Mouse (Mus musculus): ENCODE measurements at regions not wholly inside any gene's neighbourhood (a gene's known extent, or its start where the extent isn't known, plus 50 kb on each side); places are given as distances from the start of the nearest gene placed in this dataset.

DNA sequence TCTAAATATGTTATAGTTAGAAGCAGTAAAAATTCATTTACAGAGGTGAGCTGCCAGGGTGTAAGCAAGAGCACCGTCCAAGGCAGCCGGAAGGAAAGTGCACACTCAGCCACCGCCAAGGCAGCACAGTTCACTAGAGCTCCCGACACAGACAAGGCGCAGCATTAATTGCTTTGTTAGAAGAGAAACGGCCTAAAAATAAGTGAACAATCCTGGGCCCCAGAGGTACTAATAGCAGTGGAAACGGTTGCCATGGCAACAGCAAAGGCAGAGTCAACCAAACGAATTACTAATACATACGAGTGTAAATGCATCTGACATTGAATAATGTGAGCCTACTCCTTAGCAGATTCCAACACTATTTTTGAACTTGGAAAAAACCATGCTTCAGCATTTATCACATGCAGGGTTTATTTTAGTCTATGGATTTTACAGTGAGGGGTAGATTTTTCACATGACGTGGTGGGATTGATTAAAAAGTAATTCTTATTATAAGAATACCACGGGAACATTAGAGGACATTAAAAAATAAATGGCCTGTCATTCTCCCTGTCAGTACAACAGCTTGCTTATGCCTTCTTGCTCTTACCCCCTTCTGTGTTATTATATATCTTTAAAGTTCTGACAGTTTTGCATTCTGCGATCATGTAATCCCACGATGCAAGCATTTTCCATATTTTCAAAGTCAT, 62.5 kb downstream of the Cavin4 start:
- Histone ChIP-seq H3K27ac (peak overlapping the region; percentile 86), H3K9me3 (no peaks in the 10 kb centered on the region), H3K36me3 (no peaks in the 10 kb centered on the region), H3K4me1 (replicated peaks) (peaks cover 34% of the 10 kb centered on the region), H3K4me3 (no peak overlapping the region), H3K9ac (0 out of 2 replicates have a peak overlapping the region, but pooled peaks have one; percentile 15), H3K27me3 (no peaks in the 10 kb centered on the region), H3K4me2 (0 out of 2 replicates have a peak overlapping the region, but pooled peaks have one; percentile 27)
- peak; percentile 84 for ATAC-seq (ENCODE audit: low FRiP score)
- WGBS, result 25% methylated on average over 13 of the region's 13 CpGs

DNA sequence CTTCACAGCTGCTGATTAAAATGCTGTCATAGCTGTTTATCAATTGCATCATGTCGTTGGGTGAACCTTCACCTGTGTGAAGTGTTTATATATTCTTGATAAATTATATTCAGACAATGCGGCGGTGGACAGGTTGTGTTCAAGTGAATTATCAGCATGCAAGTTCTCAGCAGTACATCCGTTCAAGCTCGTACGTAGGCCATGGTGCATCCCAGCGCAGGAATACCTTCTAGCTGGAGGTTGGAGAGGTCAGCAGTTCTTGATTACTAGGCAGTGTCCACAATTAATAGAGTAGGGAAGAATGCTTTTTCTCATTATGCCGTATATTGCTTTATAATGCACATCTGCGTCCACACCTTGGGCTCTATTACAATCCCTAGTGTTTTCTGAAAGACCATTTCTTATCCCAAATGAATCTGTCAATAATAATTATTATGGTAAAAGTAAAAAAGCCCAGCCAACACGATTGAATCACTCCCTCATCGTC, 63.1 kb downstream of the Cavin4 start:
- Histone ChIP-seq H3K9ac (no peak overlapping the region), H3K36me3 (no peaks in the 10 kb centered on the region), H3K4me3 (no peak overlapping the region), H3K4me2 (no peak overlapping the region), H3K4me1 (replicated peaks) (peaks cover 34% of the 10 kb centered on the region), H3K9me3 (no peaks in the 10 kb centered on the region), H3K27me3 (no peaks in the 10 kb centered on the region), H3K27ac (peak overlapping the region; percentile 86)
- 44% methylated on average over 11 of the region's 11 CpGs for WGBS
- peak; percentile 57 for ATAC-seq (ENCODE audit: low FRiP score)

DNA sequence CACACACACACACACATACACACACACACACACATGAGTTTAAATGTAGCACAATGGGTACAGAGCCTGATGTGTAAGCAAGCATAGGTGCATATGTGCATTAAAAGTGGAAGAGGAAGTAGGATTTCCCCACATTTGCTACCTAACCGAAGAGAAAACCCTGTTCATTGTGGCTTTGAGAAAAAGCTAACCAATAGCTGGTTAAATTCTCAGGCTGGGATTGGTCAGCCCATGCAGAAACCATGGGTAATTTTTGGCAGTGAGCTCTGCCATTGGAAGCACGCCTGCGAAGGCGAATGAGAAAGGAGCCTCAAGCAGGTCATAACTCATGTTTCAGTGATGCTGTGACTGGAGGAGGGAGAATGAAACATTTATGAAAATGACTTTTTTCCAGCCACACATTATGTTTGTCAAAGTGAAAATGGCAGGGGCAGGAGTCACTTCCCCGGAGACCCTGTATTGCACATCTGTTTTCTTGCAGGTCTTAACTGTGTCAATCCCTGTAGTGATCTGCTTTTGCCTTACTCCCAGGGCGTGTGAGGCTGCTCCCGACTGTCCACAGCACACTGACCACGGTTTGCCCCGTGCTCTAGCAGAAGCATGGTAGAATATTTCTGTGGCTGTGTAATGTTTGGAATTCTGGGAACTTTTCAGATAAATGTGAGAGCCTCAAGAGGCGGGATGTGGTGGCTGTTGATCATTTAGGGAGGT, 71.7 kb downstream of the Cavin4 start:
- Histone ChIP-seq H3K4me3 (no peak overlapping the region), H3K4me2 (no peak overlapping the region), H3K9ac (no peak overlapping the region), H3K9me3 (no peaks in the 10 kb centered on the region), H3K27me3 (no peaks in the 10 kb centered on the region), H3K36me3 (no peaks in the 10 kb centered on the region), H3K4me1 (replicated peaks) (peaks cover 7% of the 10 kb centered on the region), H3K27ac (no peak overlapping the region)
- ATAC-seq (ENCODE audit: low FRiP score), result no peak
- 68% methylated on average over 10 of the region's 10 CpGs for WGBS

DNA sequence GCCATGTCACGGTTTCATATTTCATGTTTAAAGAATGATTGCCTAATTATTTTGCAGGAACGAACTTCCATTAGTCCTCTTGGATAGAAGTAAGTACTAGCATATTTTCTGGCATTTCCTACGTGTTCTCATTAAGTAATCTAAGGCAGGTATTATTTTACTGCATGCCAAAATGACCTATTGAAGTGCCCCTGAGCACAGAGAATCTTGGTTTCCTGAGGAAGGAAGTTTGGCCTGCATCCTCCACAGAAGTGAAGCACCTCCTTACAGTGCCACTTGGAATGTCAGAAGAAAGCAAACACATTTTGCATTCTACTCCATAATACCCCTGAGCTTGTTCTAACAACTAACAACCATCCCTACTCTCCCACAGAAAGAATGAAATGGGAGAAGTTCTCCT, 82.9 kb downstream of the Cavin4 start:
- Histone ChIP-seq H3K9ac (no peak overlapping the region), H3K36me3 (no peaks in the 10 kb centered on the region), H3K4me1 (replicated peaks) (0 out of 2 replicates have a peak, but pooled peaks cover 3% of the 10 kb centered on the region), H3K9me3 (no peaks in the 10 kb centered on the region), H3K4me2 (no peak overlapping the region), H3K27ac (no peak overlapping the region), H3K4me3 (no peak overlapping the region), H3K27me3 (no peaks in the 10 kb centered on the region)
- ATAC-seq (ENCODE audit: low FRiP score), result no peak
- WGBS, result 91% methylated on average over 3 of the region's 3 CpGs

DNA sequence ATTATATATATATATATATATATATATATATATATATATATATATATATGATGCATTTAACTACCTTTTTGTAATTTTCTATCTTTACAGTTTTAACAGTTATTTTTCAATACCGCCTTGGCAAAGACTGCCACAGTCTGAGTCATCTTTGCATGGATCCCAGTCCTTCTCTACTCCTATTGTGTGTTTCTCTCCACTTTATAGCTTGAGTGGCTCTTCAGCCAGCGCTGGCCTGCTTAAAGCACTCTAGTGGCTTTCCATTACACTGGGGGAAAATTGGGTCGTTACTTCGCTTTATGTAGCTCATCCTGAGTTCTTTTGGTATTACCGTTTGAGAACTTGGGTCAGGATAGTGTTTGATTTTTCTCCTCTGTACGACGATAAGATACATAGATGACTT, 86.3 kb downstream of the Cavin4 start:
- WGBS, result 90% methylated on average over 7 of the region's 7 CpGs
- no peak for ATAC-seq (ENCODE audit: low FRiP score)
- H3K4me1 ChIP-seq (replicated peaks), result peaks cover 5% of the 10 kb centered on the region; the same call in 1 of the 2 replicates

DNA sequence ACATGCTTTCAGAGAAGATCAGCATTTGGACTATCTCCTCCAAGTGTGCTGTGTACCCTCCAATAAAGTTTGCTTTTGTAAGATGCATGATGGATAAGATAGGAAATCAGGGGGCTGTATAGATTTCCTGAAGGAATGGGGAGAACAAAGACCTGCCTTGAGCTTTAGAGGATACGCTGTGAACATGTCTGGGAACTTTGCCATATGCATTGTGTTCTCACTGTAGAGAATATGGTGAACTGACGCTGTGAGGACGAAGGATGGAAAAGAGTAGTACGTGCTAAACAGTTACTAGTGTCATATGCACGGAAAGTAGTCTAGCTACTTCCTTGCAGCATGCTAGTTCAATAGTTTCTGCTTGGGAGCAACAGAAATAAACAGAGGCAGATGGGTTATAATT, 86.8 kb downstream of the Cavin4 start:
- WGBS, result 86% methylated on average over 5 of the region's 5 CpGs
- Histone ChIP-seq H3K4me3 (no peak overlapping the region), H3K9ac (no peak overlapping the region), H3K4me1 (replicated peaks) (peaks cover 9% of the 10 kb centered on the region; the same call in 1 of the 2 replicates), H3K4me2 (no peak overlapping the region), H3K36me3 (no peaks in the 10 kb centered on the region), H3K27ac (no peak overlapping the region), H3K27me3 (no peaks in the 10 kb centered on the region), H3K9me3 (no peaks in the 10 kb centered on the region)
- no peak for ATAC-seq (ENCODE audit: low FRiP score)

More for the DNA sequence above, 86.3 kb downstream of the Cavin4 start:
- no peak overlapping the region for H3K9ac ChIP-seq
- H3K4me3 ChIP-seq, result no peak overlapping the region
- no peak overlapping the region for H3K27ac ChIP-seq
- no peaks in the 10 kb centered on the region for H3K36me3 ChIP-seq
- no peaks in the 10 kb centered on the region for H3K27me3 ChIP-seq
- no peak overlapping the region for H3K4me2 ChIP-seq
- H3K9me3 ChIP-seq, result no peaks in the 10 kb centered on the region

DNA sequence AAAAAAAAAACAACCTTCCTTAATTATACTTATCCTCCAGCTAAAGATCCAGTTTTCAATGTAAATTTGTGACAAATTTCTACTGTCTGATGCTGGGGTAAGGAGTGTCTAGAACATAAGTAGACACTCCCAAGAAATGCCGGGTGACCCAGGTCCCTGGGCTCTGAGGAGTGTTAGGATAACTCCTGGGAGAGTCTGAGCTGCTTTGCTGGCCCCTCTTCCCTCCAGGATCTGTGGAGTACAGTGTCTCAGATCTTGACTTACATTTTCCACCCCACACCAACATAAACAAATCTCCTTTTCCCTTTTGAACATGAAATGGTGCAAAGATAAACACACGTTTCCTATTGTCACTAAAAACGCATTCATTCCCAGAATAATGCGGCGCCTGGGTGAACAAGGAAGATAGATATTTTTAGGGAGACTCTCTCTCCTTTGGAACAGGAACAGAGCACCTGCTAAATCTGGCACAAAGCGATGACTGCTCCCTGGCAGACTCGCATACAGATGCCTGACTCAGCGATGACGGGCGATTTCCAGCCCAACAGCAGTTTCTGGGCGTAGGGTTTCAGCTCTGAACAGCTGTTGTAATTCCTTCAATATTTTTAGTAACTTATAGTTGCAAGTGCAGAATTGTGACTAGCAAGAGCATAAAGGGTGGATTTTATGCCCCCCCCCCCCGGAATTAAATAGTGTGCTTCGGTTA, 91.3 kb downstream of the Cavin4 start:
- Histone ChIP-seq H3K36me3 (no peaks in the 10 kb centered on the region), H3K4me3 (no peak overlapping the region), H3K4me2 (no peak overlapping the region), H3K9ac (no peak overlapping the region), H3K27me3 (no peaks in the 10 kb centered on the region), H3K4me1 (replicated peaks) (peaks cover 9% of the 10 kb centered on the region; the same call in 1 of the 2 replicates), H3K27ac (no peak overlapping the region; the same call in 1 of the 2 replicates), H3K9me3 (no peaks in the 10 kb centered on the region)
- ATAC-seq (ENCODE audit: low FRiP score), result peak; percentile 46; the same call in 1 of the 2 replicates
- 63% methylated on average over 13 of the region's 13 CpGs for WGBS

DNA sequence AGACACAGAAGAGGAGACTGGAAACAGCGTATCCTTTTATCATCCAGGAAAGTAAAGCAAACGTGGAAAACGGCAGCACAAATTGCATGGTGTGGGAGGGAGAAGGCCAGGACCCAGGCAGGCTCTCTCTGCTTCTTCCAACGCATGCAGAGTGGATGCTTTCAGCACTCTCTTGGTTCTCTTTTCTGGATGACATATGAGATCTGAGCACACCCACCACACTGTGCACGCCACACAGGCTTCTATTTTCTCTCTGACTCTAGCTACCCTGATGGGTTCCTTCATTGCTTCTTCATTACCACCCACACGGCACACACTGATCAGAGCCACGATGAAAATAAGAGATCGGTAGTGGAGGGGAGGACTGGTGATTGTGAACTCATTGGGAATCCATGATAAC, 97.3 kb downstream of the Cavin4 start:
- ATAC-seq (ENCODE audit: low FRiP score), result no peak
- 78% methylated on average over 8 of the region's 8 CpGs for WGBS
- Histone ChIP-seq H3K27ac (no peak overlapping the region), H3K4me1 (replicated peaks) (no peaks in the 10 kb centered on the region), H3K27me3 (no peaks in the 10 kb centered on the region), H3K36me3 (no peaks in the 10 kb centered on the region), H3K9ac (no peak overlapping the region), H3K4me3 (no peak overlapping the region), H3K4me2 (no peak overlapping the region), H3K9me3 (no peaks in the 10 kb centered on the region)

DNA sequence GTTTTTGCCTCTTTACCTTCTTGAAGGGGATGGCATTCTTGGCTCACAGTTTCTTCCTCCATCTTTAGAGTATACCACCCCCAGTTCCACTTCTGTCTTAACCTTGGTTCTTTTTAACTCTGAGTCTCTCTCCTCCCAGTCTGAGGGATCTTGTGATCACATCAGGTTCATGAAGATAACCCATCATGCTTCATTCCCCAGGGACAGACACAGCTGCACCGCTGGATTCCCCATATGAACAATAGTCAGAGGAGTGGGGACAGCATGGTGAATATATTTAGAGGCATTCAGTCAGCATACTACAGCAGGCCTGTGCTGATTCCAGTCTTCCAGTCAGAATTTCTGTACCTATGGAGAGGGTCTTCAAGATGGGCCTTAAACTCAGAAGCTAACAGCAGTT, 103.1 kb downstream of the Cavin4 start:
- Histone ChIP-seq H3K4me3 (no peak overlapping the region), H3K4me1 (replicated peaks) (peaks cover 11% of the 10 kb centered on the region), H3K27ac (no peak overlapping the region), H3K9ac (no peak overlapping the region), H3K27me3 (no peaks in the 10 kb centered on the region), H3K36me3 (no peaks in the 10 kb centered on the region), H3K9me3 (no peaks in the 10 kb centered on the region), H3K4me2 (no peak overlapping the region)
- 93% methylated on average over 1 of the region's 1 CpGs for WGBS
- no peak for ATAC-seq (ENCODE audit: low FRiP score)

DNA sequence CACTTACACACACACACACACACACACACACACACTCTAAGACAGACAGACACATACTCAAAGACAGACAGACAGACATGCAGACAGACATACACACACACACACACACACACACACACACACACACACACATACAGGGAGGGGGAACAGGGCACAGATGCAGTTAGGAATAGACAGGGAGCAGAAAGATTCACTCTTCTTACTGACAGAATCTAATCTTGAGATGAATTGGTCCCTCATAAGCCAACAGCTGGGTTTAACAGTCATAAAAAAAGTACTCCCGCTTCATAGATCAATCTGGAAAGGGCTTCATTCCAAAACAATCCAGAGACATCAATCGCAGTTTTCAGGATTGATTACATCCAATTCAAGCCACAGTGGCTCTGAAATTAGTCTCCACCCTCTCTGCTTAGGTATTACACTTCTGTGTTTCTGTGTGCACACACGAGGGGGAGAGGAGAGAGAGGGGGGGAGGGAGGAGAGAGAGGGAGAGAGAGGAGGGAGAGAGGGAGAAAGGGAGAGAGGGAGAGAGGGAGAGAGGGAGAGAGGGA, 107.2 kb downstream of the Cavin4 start:
- H3K4me3 ChIP-seq, result no peak overlapping the region
- WGBS, result 40% methylated on average over 3 of the region's 3 CpGs
- no peaks in the 10 kb centered on the region for H3K36me3 ChIP-seq
- ATAC-seq (ENCODE audit: low FRiP score), result peak; percentile 53
- H3K9me3 ChIP-seq, result no peaks in the 10 kb centered on the region
- peaks cover 11% of the 10 kb centered on the region for H3K4me1 ChIP-seq (replicated peaks)
- H3K27me3 ChIP-seq, result no peaks in the 10 kb centered on the region
- H3K9ac ChIP-seq, result peak overlapping the region; percentile 55; the same call in 1 of the 2 replicates
- no peak overlapping the region; the same call in 1 of the 2 replicates for H3K4me2 ChIP-seq
- H3K27ac ChIP-seq, result peak overlapping the region; percentile 81

DNA sequence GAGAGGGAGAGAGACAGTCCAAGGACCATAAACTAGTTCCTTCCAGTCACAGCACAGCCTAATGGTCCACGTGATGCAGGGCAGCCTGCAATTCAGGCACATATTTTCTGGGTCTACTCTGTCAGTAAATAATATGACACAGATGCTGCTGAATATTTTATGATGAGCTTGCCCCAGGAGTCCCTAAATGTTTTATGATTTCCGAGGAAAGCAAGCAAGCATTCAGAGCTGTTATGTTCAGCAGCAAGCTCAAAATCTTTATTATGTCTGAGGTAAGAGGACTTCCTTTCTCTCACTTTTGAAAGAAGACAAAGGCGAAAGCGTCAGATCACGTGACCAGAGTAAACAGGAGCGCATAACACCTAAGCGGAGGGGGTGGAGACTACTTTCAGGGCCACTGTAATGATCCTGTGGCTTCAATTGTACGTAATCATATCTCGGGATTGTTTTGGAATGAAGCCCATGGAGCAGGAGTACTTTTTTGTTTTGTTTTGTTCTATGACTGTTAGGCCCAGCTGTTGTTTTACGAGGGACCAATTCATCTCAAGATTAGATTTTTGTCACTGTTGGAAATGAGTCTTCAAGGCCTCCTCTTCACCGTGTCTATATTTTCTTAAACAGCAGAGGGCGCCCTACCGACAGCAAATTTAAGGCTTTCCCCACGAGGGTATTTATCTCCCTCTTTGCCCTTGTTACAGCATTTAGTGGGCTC, 107.8 kb downstream of the Cavin4 start:
- WGBS, result 36% methylated on average over 14 of the region's 14 CpGs
- H3K4me3 ChIP-seq, result no peak overlapping the region
- H3K36me3 ChIP-seq, result no peaks in the 10 kb centered on the region
- peak overlapping the region; percentile 2; the same call in 1 of the 2 replicates for H3K4me2 ChIP-seq
- peaks cover 11% of the 10 kb centered on the region for H3K4me1 ChIP-seq (replicated peaks)
- ATAC-seq (ENCODE audit: low FRiP score), result peak; percentile 91
- H3K9ac ChIP-seq, result no peak overlapping the region
- no peaks in the 10 kb centered on the region for H3K9me3 ChIP-seq
- peak overlapping the region; percentile 81 for H3K27ac ChIP-seq
- no peaks in the 10 kb centered on the region for H3K27me3 ChIP-seq

Data from hindbrain, embryonic 13.5 days (tissue).